Mouse (Mus musculus) 3T3-L1 (cell line): Measurements from ENCODE around the gene Ralgps2.

ENCODE experiments used
- DNase-seq: peaks from one replicate; pipeline ENCODE4 v3.0.0-alpha.2; 2015; ENCODE audit warnings: low read depth, low spot score

Gene Ralgps2

DNA sequence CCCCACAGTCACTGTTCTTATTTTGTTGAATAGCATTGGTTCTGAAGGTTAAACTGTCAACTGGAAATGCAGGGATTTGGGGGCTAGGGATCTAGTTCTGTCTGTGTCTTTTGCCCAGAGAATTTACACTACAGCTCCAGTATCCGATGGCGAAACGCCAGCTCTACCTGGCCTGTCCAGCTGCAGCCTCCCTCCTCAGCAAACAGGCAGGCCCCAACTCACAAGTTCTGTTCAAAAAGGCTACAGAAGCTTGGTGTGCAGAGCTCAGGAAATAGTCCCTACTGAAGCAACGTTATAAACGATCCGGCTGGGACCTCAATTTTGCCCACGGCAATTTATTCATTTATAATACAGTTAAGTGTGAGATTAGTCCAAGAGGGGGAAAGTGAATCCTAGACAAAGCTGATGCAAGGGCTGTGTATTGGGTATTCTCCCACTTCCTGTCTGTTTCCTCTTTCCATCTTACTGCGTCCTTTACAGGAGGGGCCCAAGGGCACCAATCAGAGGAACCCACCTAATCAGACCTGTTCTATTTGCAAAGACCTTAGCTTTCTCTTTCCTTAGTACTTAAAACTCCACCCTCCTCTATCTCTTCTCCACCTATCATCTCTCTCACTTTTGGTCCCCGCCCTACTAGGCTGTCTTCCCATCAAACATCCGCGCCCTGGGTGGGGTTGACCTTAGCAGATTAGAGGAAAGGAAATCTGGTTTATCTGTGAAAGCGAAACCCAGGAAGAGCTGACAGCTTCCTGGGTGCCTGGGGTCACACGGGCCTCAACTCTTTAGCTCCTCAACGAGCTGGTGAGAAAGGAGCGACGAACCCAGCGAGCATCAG, 16.7 kb upstream of the Ralgps2 start:
- no peak for DNase-seq

- no peak for DNase-seq
Measured at GRCm38 (mm10) chr1:156954216-156954615, 14.8 kb upstream of the Ralgps2 start.

- DNase-seq, result no peak
Measured at GRCm38 (mm10) chr1:156950354-156950753, 10.9 kb upstream of the Ralgps2 start.

DNA sequence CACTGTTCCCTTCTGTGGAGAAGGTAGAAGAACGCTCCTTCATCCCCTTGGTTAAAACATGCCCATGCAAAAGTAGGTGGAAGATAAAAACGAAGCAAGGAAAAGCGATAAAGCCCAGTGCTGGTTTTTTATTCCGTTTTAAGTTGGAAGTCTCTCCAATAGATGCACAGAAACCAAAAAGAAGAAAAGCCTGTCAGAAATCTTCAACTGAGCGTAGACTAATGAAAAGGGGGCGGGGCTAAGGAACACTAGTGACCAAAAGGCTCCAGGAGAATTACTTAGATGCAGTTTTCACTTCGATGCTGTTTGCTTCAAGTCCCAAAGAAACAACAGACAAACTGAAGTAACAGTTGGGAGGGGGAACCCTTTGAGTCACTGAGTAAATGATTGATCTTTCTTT, 1.2 kb upstream of the Ralgps2 start:
- no peak for DNase-seq

- DNase-seq, result no peak
Measured at GRCm38 (mm10) chr1:156940142-156940522, 706 bp upstream of the Ralgps2 start.

DNA sequence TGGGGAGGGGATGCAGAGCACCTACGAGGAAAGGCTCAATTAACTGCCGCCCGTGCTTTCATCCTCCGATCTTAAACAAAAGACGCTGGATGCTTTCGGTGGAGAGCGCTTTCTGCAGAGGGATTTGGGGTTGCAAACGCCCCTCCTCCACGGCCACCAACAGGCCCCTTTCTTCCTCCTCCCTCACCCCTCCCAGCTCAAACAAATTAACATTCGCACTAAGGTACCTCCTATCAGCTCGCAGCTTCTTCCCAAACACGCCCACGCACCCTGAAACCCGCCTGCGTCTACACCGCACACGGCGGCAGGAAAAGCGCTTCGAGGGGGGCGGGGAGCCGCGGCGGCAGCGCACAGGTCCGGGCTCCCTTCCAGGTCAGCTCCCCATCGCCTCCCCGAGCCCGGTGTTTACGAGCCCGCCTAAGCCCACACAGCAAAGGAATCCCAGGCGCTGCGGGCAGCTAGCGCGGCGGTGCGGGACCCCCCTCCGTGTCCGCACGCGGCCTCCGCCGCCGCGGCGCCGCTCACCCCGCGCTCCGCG, 652 bp downstream of the Ralgps2 start:
- peak; percentile 27 for DNase-seq

- no peak for DNase-seq
Measured at GRCm38 (mm10) chr1:156937436-156937835, 2.0 kb downstream of the Ralgps2 start.

DNA sequence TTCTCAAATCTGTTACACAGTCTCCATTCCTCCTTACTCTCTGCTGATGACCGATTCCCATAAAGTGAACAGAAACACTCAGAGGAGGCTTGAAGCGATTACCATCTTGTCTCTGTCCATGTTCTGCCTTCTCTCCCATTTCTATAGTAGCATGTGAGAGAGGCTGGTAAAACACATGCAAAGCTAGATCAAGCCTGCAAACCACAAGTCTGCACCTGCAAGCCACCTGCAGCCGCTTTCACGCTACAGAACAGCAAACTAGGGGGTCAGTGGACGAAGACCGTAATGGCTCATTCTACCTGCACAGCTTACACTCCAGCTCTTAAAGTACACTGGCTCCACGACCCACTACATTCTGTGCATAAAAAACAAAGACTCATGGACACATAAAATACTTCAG, 5.7 kb downstream of the Ralgps2 start:
- no peak for DNase-seq

DNA sequence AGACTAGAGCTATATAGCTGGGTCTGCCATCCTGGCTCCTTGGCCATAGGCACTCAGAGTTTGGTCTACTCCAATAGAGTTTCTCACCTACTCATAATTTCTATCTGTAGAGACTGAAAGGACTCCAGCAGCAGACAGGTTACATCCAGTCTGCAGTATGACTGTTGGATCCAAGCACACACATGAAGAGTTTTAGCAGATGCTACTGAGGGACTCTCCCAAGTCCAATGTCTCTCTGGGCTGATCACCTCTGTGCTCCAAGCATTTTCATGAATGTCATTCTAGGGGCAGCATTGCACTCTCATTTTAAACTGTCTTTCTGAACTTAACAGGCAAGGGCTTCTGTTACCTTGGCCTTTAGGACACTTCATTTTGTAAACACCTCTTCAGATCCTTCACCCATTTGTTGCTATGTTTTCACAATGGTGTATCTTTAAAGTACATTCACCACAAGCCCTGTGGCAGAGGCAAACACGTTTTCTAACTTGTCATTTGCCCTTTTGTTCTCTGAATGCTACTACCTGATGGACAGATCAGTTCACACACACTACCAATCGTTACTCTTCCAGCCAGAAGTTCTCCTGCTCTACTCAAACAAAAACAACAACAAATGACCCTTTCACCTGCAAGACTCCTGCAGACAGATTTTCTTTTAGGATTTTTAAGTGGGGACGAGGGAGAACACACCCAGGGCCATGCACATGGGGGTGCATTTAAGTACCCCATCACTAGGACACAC, 7.2 kb downstream of the Ralgps2 start:
- no peak for DNase-seq

- no peak for DNase-seq
Measured at GRCm38 (mm10) chr1:156931106-156931870, 8.1 kb downstream of the Ralgps2 start.

GRCm38 (mm10) chr1:156930263-156930662, 9.2 kb downstream of the Ralgps2 start:
- no peak for DNase-seq

GRCm38 (mm10) chr1:156928255-156928654, 11.2 kb downstream of the Ralgps2 start:
- no peak for DNase-seq

- DNase-seq, result no peak
Measured at GRCm38 (mm10) chr1:156923511-156923910, 15.9 kb downstream of the Ralgps2 start.

DNA sequence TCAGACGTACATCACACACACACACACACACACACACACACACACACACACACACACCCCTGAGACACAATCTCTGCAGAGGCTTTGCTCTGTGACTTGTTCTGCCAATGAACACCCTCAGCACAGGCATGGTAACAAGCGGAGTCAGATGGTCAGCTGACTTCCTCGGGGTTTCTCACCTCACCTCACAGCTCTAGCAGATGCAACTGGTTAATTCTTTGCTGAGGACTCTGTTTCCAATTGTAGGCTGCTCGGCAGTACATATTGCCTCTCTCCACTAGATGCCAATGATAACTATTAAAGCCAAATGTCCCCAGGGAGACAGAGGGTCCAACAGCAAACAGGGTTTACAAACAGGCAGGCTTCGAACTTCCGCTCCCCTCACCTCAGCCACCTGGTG, 16.5 kb downstream of the Ralgps2 start:
- DNase-seq, result no peak

GRCm38 (mm10) chr1:156921290-156921994, 18.0 kb downstream of the Ralgps2 start:
- no peak for DNase-seq

DNA sequence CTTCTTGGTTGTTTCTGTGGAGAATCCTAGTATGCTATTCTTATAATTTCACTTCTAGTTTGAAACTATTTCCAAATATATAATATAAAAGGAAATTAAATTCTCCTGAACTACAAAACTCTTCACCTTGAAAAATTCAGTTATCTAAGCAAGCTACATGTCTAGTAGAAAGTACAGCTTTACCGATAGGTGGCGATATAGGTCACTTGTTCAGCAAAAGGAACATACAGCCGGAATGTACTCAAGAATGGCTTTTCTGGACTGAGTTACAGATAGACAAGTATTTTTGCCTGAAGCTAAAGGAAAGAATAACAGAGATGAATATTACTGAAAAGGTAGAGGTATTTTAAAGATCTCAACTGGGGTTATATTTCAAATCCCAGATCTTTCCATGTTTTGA, 22.0 kb downstream of the Ralgps2 start:
- peak; percentile 86 for DNase-seq

DNA sequence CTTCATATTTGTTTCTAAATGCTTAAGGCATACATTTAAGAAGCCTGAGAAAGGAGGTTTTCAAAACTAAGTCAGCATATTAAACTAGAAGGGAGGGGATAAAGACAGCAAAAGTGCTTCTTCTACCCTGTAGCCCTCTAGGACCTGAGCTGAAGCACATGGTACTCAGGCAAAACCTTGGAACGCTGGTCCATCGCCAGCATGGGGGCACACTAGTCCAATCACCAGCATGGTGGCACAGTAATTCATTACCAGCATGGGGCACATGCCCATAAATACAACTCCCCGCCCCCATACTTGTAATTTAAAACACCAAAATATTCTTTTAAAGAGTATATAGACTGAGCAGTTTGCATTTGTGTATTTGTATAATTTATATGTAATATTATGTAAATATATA, 23.1 kb downstream of the Ralgps2 start:
- DNase-seq, result no peak

DNA sequence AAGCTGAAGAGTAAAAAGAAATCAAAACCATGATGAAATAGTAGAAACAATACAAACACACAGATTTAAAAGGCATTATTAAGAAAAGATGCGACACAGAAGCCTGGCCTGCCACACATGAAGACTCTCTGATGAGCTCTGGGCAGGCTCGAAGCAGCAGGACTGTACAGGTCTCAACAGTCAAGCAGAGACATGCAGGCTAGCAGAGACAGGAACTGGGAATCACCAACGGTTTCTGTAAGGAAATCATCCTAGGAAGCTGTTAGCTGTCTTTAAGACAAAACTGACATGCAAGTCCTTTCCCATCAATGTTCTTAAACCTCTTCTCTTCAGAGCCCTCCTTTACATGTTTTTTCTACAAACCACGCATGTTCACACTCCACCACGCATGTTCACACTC, 24.5 kb downstream of the Ralgps2 start:
- DNase-seq, result no peak

DNA sequence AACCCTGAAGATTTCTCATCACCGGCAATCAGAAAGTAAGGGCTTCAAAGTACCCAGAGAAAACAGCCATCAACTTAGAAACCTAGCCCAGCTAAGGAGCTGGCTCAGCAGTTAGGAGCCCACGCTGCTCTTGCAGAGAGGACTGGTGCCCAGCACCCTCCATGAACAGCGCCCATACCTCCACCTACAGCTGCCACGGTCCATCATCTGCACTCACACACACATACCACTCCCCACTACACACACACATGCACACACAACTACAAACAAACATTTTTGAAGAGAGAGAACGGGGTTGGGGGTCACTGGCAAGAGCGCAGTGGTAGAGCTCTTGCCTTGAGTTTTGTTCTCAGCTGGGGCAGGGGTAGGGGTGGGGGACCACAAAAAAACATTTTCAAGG, 26.2 kb downstream of the Ralgps2 start:
- no peak for DNase-seq

DNA sequence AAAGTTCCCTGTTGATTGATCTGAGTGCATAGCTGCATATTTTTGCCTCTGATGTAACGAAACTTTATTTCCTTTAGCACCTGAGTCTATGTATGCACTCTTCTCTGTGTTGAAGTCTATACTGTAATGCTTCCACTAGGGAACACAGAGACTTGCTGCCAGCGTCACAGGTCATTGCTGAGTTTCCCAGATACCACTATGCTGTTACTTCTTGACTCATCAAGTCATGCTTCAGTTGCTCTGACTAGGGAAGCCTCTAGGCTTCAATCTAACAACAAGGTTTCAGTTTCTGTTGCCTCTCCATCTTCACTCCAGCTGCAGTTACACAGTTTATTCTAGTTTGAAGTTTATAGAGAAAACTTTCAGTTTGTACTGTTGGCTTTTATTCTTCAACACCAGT, 28.5 kb downstream of the Ralgps2 start:
- peak; percentile 27 for DNase-seq

GRCm38 (mm10) chr1:156909866-156910265, 29.6 kb downstream of the Ralgps2 start:
- DNase-seq, result peak; percentile 41
